Mouse (Mus musculus): ENCODE results near the gene Lsmem1. TPM values are rescaled to one million over a fixed set of nuclear protein-coding genes. Genes with fewer than 3 reads are reported as not detected.
A peak's percentile ranks its signal among the peaks of the same experiment; 100 is the strongest.

The Lsmem1 gene
- polyA plus RNA-seq, 1 experiment from 2014 or later = 0.15 TPM

MicroRNA genes within 50 kb of the gene (microRNA counts, 519-probe panel; counts per million panel counts)
- 342 counts per million, percentile 67 among the panel's probes with 10 or more counts for microRNA mmu-miR-1938

Small RNAs within 50 kb of the gene (microRNA-seq; reads per million reads assigned to microRNA genes)
- gene Mir1938 = 0.87 reads per million

Other genes starting within 250 kb of the Lsmem1 start
- 113 and 126 TPM in 2 replicates for gene Arl4a, start 161.5 kb downstream of the Lsmem1 start, polyA plus RNA-seq (2016; fragmentation: Nextera tagmentation; extraction: Ambion mirVana)
- gene Scin, start 65.3 kb downstream of the Lsmem1 start, polyA plus RNA-seq (2016; fragmentation: Nextera tagmentation; extraction: Ambion mirVana) = 0.29 and 0.82 TPM in 2 replicates
- gene Ifrd1, start 49.0 kb upstream of the Lsmem1 start, polyA plus RNA-seq (2016; fragmentation: Nextera tagmentation; extraction: Ambion mirVana) = 159 and 186 TPM in 2 replicates
- gene Zfp277, start 246.4 kb upstream of the Lsmem1 start, polyA plus RNA-seq (2016; fragmentation: Nextera tagmentation; extraction: Ambion mirVana) = 30.7 and 31.2 TPM in 2 replicates
- 40.2 and 42.7 TPM in 2 replicates for gene Dock4, start 246.5 kb upstream of the Lsmem1 start, polyA plus RNA-seq (2016; fragmentation: Nextera tagmentation; extraction: Ambion mirVana)